Mouse (Mus musculus) frontal cortex, postnatal 36 days (tissue): ENCODE measurements at regions not wholly inside any gene's neighbourhood (a gene's known extent, or its start where the extent isn't known, plus 50 kb on each side); places are given as distances from the start of the nearest gene placed in this dataset.

Source experiments
- DNase-seq, 2 experiments: peaks; one replicate each; pipeline ENCODE4 v3.0.0; 2022; ENCODE audit warnings: low spot score in 2 of 2

DNA sequence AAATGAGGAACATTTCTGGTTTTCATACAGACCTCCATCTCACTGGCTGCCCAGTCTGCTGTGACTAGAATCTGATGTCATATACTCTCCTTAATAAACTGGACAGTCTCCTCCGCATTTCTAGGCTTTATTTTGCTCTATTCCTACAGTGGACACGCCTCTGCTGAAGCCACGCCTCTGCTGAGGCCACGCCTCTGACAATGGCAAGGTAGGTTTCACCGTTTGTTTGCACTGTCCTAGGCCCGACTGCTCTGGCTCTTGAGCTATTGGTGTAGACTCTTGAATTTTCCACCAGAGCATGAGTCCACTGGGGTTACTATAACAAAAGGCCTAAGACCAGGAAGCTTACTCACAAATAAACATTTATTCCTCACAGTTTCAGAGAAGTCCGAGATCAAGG lies 69.8 kb upstream of the Pax2 start:
- DNase-seq = no peak

GRCm38 (mm10) chr19:44692396-44692795 lies 63.4 kb upstream of the Pax2 start:
- no peak for DNase-seq

DNA sequence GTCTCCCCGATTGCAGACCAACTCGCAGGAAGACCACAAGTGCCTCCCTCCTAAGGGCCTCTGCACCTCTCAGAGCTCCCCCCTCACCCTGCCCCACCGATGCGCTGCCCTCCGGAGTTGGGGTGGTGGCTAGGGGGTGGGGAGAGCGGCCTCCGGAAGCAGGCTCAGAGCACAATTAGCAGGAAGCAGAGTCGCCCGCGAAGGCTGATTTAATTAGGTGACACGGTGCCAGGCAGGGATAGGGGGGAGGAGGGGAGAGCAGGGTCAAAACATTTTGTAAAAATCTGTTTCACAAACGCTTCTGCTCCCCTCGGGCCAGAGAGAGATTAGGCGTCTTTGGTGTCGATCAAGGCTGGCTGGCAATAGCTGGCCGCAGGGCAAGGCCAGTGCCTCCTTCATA lies 63.0 kb upstream of the Pax2 start:
- no peak for DNase-seq

DNA sequence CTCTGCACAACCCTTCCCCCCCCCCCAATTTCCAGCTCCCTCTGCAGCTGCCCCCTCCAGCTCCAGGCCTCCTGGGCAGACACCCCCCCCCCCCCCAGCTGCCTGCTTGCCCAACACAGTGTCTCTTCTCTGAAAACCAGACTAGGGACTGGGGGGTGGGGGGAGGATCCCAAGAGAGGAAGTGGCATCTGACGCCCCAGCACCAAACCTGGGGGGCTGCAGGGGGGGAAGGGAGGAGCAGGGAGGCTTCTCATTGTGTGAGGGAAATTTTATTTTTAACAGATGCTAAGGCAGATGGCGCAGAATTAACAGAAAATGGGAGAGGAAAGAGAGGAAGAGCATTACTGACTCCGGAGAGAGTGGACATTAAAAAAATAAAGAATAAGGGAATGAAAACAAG lies 60.5 kb upstream of the Pax2 start:
- DNase-seq = no peak

GRCm38 (mm10) chr19:44696059-44696712 lies 59.7 kb upstream of the Pax2 start:
- DNase-seq = no peak

DNA sequence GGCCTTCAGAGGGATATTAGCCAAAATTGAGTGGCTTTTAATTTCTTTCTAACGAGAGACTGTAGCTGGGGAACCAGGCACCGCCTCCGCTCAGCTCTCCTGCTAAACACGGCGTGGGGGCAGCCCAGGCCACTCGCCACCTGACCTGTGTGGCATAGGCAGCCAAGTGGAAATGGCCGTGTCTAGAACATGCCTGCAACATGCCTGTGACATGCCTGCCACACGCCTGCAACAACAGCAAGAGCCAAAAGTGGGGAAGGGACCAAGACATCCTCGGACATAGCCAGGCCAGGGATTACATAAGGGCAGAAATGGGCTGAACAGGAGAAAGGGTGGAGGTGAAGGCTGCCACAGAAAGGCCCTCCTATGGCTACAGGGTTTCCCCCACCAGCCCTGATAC lies 59.1 kb upstream of the Pax2 start:
- DNase-seq = no peak

- DNase-seq = no peak
Observed at GRCm38 (mm10) chr19:44698382-44699256, 57.2 kb upstream of the Pax2 start.
